Mouse (Mus musculus) mouse trophoblast stem cell (cell line): ENCODE measurements at regions not wholly inside any gene's neighbourhood (a gene's known extent, or its start where the extent isn't known, plus 50 kb on each side); places are given as distances from the start of the nearest gene placed in this dataset.

Source experiments
- in situ Hi-C, 2 experiments: fragments of 300-500 bp; cut with MseI, MboI; formaldehyde crosslinking; loops; 2 replicates in 1 of 2; 3 replicates in 1 of 2; pipeline ENCODE4 v1.15.1; 2025

DNA sequence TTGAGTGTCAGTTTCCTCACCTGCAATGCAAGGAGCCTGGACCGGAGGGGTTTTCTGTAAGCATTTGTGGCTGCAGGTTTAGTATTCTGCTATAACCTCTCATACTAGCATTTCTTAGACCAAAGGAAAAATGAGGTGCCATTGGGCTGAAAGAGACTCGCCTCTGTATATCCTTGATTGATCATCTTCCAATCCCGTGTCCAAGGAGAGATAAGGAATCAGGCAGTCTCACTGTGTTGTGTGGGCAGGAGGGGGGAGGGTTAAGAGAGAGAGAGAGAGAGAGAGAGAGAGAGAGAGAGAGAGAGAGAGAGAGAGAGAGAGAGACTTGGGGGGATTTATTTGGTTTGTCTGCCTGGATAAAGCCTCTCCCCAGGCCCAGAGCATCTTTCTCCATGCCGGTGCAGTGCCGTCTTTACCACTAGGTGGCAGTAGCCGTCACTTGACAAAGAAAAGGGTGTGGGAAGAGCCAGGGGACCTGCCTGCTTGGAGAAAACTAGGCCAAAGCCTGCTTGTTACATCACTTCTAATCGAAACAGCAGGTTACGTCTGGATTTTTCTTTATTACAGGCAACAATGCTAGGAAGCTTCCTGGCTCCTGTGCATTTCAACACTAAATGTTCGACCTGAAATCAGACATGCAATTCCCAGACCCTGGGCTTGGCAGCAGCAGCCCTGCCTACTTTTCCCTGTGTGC is 56.1 kb upstream of the Ces5a start:
- in situ Hi-C loops, result loop anchor here in 1 of 2 experiments (10.0 kb wide), 1 partner anchor 343 kb away; no protein-coding TSS in a partner anchor

DNA sequence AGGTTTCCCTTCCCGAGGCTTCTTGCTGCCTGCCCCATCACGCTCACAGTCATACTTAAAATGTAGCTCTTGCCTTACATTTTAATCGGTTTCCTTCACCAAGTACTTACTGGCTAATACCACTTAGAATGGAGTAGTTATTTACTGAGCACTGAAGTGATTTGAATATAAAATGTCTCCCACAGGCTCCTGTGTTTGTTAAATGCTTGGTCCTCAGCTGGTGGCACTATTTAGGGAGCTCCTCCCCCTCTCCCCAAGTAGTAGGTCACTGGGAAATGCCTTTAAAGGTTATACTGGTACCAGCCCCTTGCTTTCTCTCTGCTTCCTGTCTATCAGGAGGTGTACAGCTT is 56.6 kb upstream of the Ces5a start:
- in situ Hi-C loops, result loop anchor here in 1 of 2 experiments (10.0 kb wide), 1 partner anchor 343 kb away; no protein-coding TSS in a partner anchor

DNA sequence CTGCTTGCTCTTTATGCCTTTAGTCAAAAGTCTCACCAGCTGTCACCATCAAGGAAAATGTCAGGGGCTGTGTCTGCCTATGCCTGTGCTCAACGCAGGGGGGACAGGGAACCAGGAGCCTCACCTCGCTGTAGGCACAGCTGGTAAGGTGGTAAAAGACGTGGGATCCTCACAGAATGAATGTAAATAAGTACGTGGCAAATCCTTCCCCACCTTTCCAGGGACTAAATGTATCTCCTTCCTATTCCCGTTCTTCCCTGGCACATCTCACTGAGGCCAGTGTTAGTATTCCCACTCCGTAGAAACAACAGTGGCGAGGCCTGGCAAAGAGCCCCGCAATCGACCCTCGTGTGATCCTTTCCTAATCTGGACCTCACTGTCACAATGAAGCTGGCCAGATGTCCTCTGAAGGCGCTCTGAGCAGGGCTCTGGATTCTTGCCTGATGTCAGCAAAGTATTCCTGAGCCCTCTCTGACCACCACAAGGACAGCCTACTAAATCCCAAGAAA is 63.0 kb upstream of the Ces5a start:
- in situ Hi-C loops, result loop anchor here in 1 of 2 experiments (10.0 kb wide), 1 partner anchor 336 kb away; no protein-coding TSS in a partner anchor

DNA sequence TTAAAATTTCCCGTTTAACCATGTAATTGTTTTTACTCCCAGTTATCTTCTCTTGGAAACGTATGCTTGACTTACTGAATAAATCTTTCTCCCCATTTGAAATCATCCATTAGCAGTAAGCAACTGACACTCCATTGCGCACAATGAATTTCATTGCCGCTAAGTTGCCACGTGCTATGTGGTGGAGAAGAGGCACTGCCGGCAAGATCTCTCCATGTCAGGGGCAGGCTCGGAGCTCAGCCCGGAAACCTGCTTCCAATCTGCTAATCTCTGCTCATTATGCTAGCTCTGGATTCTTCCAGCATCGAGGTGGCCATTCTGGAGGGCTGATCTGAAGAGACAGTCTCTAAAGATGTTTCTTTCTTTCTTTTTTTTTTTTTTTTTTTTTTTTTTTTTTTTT is 63.7 kb upstream of the Ces5a start:
- in situ Hi-C loops, result loop anchor here in 1 of 2 experiments (10.0 kb wide), 1 partner anchor 335 kb away; no protein-coding TSS in a partner anchor

DNA sequence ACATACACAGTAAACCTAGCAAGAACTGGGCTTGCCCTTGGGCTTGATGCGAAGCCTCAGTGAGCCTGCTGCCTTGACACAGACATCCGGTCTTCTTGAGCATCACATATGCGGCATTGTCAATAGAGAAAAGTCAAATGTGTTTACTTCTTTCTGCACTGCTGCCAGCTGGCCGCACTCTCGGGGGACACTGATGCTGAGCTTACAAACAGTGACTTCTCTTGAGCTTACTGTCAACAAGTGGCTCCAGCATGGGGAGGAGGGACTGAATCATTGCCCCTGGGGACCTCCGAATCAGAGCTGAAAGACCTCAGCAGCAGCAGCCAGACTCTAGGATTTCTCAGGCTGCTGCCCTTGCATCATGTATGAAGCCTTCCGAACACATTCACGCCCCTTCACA is 64.1 kb upstream of the Ces5a start:
- in situ Hi-C loops, result loop anchor here in 1 of 2 experiments (10.0 kb wide), 1 partner anchor 335 kb away; no protein-coding TSS in a partner anchor

DNA sequence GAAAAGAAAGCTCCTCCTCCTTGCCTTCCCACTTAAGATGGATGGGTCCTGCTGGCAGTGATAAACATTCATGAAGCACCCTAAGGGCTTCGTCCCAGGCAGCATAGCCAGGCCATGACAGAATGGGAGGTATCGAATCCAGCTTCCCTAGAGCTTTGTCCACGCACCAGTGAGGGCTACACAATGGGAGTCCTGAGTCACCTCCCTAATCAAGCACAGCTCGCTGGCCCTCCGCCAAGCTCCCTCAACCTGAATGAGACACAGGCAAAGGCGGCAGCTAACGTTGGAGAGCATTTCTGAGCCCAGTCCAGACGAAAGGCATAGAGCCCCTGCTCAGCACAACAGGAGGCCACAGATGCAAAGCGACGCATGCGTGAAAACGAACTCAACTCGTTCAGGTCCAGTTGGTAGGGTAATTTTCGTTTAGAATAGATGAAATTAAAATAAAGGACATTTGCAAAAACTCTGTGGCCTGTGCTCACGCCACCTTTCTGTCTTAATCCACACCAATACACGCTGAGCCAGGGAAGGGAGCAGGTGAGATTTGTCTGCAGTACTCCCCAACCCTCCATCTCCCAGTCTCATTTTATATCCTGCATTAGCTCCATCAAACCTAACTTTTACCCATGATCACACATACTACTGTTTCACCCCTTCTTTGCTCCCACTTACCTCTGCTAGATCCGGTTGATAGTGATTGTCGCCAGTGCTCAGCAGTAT is 91.3 kb upstream of the Ces5a start:
- in situ Hi-C loops, result no loop called here

DNA sequence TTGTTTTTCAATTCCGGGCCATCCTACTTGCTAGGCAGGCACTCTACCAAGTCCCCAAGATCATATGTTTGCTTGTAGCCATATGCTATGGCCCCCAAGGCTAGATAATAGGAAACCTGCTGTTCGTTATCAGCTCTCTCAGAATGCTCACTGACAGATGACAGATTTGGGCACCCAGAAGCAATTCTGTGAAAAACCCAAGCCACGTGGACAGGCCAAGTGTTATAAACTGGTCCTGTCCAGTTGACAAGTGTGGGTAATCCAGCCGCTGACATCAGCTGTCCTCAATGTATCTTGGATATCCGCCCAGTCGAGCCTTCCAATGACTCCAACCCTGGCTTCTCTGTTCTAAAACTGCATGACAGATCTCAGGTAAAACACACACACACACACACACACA is 92.0 kb upstream of the Ces5a start:
- in situ Hi-C loops, result no loop called here

DNA sequence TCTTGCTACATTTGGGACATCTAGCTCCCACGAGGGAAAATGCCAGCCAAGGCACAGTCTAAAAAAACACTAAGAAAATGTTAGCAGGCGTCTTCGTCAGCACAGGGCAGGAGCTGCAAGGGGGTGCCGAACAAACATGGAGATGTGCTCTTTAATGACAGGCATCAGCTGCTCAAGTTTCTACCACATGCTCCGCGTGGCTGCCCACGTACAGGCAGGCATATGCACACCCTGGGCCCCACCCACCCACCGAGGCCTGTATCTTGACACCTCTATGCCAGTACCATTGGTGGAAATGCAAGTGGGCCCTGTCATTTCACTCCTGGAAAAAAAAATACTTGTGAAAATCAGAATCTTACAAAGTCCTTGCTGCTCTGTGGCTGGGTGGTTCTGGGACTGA is 97.3 kb upstream of the Ces5a start:
- in situ Hi-C loops, result no loop called here

DNA sequence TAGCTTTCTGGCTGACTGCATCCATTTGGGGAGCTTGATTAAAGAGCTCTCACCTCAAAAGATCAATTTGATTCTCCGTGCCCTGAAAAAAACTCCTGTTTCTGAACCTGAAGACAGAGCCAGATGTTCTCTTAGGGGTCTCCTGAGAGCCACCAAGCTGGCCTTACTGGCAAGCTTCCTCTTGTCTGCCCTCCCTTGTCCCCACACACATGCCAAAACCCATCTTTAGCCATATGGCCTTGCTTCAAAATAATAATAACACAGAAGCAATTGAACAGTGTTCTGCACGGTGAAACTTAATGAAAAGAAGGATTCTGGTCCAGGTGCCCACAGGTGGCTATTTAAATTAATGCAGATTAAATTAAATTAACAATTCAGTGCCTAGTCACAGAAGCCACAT is 107.1 kb upstream of the Ces5a start:
- in situ Hi-C loops, result no loop called here

DNA sequence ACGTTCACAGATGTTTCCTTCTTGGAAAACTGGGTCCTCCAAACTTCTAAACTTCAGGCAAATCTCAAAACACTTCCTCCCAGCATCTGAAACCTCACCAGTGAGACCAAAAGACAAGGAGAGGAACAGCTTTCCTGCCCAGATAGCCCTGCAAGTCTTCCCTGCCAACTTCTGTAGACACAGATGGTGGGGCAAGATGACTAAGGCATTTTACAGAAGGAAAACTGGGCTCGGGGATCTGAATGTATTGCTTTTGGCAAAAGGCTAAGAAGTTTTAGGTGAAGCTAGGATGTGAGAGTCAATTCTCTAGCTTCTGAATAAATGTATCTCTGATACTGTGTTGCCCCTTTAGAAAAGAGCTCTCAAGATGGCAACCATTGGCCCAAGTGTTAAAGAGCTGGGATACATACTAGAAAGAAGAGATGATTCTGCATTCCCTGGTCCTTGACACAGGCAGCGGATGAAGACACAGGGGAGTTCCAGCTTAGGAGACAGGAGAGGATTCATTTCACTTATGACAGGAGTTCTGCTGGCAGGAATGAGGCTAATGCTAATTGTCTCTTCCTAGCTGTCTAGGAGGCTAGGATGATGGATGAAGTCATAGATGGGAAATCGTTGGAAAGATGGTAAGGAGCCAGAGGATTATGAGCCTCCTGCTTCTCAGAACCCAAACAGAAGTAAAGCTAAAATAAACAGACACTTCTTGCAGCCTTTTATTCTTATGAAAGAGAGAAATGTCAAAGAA is 108.0 kb upstream of the Ces5a start:
- in situ Hi-C loops, result no loop called here

DNA sequence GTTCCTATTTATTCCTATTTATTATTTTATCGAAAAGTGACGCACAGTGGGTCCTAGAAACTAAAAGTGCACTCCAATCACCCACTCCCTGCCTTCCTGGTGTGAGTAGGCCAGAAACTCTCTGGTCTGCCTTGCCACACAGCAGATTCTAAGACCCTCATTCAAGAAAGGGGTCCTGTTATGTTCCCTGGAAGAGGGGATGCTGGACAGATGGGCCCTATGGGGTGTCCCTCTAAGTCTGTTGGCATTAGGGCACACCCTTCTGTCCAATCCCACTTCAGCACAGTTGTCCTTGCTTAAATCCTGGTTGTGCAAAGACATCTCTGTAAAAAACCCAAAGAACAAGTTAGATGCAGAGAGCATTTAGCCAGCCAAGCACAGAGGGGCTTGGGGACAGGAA is 117.8 kb upstream of the Ces5a start:
- in situ Hi-C loops, result no loop called here

DNA sequence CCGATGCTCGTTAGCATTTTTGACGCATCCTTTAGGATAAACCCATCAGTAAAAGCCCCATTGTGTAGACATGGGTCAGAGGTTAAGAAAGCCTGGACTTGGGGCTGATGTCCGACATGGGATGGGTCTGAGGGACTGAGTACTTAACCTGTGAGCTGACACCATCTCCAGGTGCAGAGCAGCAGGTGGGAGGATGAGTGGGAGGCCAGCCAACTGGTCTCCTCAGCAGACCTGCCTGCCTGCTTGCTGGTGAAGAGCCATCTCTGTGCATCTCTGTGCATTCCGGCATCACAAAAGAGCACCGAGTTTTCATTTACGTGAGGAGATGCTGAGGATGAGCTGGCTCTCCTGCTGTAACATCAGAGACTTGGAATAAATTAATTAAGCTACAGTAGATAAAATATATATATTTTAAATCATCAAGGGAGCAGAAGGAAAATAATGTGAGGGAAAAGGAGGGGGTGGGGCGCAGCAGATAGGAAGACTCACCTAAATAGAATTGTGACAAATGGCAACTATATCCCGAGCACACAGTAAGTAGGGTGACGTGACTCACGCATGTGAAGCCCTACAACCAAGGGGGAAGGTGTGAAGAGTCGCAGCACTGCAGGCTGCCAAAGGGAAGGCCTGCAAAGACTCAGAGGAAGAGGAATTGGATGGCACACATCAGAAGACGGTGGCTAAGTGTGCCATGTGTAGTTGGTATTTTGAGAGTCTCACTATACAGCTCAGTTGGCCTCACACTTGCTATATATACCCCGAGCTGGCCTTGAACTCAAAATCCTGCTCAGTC is 118.5 kb upstream of the Ces5a start:
- in situ Hi-C loops, result no loop called here

DNA sequence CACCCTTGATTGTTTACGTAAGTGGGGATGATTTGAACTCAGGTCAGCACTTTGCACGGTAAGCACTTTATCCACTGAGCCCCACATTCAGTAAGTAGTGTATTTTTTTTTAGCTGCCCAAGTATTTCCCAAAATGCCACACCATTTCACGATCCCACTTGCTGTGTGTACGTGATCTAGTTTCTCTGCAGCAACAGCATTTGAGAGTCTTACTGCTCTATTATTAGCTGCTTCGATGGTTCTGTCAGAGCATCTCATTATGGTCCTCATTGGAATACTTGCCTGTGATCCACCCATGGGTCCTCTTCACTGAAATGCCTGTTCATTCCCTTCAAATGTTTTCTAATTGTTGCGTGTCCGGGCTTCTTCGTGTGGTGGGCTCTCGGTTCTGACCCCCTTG is 120.1 kb upstream of the Ces5a start:
- in situ Hi-C loops, result no loop called here

DNA sequence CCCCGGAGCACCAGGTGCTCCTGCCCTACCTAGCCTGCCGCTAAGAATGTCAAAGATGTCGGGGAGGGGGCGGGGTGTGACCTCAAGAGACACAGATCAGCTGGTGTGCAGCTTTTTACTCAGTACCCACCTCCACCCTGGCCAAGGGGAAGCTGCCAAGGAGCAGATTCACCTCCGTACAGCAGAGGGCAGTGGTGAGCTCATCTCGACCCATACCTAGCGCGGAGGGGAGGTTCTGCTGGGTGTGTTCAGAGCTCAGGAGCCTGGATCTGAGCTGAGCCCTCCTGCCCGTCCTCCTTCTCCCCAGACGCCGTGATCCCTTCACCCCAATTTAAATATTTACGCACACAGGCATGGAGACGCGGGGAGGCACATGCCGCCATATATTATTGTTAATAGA is 126.1 kb upstream of the Ces5a start:
- in situ Hi-C loops, result loop anchor here in 1 of 2 experiments (10.0 kb wide), 1 partner anchor 273 kb away; no protein-coding TSS in a partner anchor

DNA sequence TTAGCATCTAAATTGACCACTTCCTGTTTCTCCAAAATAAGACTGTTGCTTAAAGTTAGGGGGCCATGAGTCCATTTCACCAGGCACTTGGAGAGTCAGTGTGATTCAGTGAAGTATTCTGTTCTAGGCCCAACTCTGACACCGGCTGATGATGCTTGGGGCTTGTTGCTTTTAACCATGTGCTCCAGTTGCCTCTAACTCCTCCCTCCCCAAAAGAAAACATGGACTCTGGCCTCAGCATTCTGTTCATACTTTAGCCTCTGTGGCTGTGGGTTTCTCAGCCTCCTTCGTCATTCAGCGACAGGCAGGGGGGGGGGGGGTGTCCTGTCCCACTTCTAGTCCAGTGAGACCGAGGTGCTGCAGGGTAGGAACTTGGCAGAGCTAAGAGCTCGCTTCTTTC is 126.6 kb upstream of the Ces5a start:
- in situ Hi-C loops, result loop anchor here in 1 of 2 experiments (10.0 kb wide), 1 partner anchor 273 kb away; no protein-coding TSS in a partner anchor

DNA sequence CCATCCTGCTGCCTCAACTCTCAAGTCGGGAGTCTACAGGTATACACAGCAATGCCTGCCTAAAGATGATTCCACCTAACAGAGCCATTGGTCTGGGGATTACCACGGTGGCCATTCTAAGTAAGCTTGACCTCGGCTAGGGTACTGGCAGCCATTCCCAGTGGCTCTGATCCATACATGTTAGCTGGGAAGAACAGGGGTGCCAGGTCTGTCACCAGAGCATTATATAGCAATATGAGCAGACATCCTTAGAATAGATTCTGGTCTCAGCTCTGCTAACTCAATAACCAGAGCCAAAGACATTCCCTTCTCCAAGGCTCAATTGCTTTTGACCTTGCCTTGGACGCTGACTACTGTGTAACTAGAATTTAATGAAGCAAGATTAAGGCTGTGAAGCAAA is 128.2 kb upstream of the Ces5a start:
- in situ Hi-C loops, result loop anchor here in 1 of 2 experiments (10.0 kb wide), 1 partner anchor 271 kb away; no protein-coding TSS in a partner anchor

DNA sequence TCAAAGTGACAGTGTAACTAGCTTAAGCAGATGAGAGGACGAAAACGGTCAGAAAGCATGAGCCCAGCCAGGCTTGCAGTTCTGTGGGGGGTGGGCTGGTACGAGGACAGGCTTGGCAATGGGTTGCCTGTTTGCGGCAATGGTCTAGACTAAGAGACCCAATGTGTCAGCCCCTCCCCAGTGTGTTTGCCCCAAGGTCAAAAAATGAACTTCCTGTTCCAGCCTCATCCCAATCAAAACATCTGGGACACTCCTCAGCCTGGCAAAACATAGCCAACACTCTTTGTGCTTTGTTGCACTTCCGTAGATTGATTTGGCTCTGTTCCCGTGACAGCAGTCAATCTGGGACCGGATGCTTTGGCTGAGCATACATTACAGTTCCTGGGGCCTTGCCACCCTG is 132.7 kb upstream of the Ces5a start:
- in situ Hi-C loops, result loop anchor here in 1 of 2 experiments (10.0 kb wide), 1 partner anchor 266 kb away; no protein-coding TSS in a partner anchor

DNA sequence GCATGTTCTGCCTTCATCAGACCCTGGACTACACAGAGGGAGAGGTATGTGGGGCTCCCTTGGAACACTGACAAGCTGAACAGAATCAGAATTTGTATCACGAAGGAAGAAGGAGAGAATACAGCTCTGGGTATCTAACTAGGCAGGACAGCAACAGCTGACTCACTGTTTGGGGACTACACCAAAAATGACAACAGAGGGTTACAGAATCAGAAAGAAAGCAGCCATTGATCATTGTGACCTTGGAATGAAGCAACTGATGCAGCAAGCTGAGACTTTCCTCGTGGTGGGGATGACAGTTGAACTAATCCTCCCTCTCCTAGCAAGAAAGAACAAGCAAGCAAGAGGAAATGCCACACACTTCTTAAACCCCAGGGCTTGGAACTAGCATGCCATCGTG is 135.0 kb upstream of the Gnao1 start:
- in situ Hi-C loops, result no loop called here

DNA sequence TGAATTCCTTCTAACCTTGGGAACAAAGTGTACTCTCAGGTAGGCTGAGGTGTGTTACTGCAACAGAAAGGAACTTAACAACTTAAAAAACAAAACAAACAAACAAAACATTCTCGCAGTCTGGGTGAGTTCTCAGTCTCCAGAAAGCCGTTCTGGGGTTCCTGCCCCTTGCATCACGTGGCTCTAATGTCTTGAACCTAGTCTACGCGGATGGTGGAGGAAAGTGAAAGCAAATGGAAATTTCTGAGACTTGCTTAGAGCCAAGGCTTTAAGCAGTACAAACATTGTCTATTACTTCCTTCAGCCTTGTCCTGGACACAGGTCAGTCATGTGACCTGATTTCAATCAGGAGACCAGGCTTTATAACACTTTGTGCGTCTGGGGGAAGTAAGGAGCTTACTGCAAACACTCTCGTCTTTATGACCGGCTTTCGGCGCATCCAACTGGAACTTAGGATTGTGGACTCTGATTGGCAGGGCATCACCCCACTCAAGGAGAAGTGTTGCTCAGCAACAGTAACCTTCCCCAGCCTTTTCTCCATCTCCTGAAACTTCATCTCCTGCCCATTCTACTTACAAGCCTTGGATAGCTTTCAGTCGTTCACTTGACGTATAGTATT is 125.9 kb upstream of the Gnao1 start:
- in situ Hi-C loops, result no loop called here

DNA sequence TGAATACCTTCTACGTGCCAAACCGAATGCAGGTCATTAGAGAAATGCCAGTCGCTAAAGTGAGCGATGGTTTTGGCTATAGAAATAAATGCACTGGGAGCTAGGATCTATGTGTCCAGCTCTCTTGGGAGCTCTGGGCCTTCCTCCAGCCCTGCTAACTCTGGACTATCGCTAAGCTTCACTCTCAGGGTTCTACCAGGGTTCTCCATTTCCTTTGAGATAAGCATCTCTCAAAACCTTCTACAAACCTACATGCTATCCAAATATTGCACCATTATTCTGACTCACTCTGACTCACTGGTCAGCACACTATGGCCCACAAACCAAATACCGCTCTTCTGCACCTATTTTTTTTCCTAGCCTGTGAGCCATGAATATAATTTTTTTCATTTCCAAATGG is 125.4 kb upstream of the Gnao1 start:
- in situ Hi-C loops, result no loop called here

DNA sequence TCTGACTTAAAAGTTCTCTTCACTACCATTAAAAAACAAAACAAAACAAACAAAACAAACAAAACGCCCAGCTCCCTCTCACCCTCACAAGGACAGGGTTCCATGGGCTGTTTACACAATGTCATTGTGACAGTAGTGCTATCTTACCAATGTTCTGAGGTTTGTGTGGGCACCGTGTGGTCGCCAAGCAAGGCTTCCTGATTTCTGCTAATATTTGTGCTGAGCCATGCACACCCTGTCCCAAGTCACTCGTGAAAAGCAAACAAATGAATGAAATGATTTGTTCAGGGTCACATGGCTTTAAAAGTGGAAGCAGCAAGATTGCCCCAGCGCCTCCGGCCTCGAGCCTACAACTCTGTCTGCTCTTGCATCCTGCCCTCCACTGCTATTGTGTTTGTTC is 120.9 kb upstream of the Gnao1 start:
- in situ Hi-C loops, result no loop called here
